Mouse (Mus musculus): ENCODE measurements at regions not wholly inside any gene's neighbourhood (a gene's known extent, or its start where the extent isn't known, plus 50 kb on each side); places are given as distances from the start of the nearest gene placed in this dataset.

GRCm38 (mm10) chrX:98375437-98375836, 226.9 kb downstream of the Ar start:
- no peak overlapping the region for H3K27ac ChIP-seq (ENCODE audit: insufficient read depth, low read length)
- no peak overlapping the region for H3K4me3 ChIP-seq (ENCODE audit: insufficient read depth, low read length)
- no peaks in the 10 kb centered on the region; the same call in 1 of the 2 replicates for H3K4me1 ChIP-seq (ENCODE audit: control insufficient read depth, insufficient read depth, low read length)
- TF ChIP-seq POLR2A (IDR thresholded peaks at IDR 0.05; ENCODE audit: low read depth, low read length): no peak
- TF ChIP-seq CTCF (IDR thresholded peaks at IDR 0.05; ENCODE audit: borderline replicate concordance, insufficient read depth, low read length): no peak

- TF ChIP-seq POLR2A (IDR thresholded peaks at IDR 0.05; ENCODE audit: low read depth, low read length) (no peak), CTCF (IDR thresholded peaks at IDR 0.05; ENCODE audit: borderline replicate concordance, insufficient read depth, low read length) (no peak)
- peak overlapping the region; percentile 90 for H3K27ac ChIP-seq (ENCODE audit: insufficient read depth, low read length)
- no peak overlapping the region for H3K4me3 ChIP-seq (ENCODE audit: insufficient read depth, low read length)
- no peaks in the 10 kb centered on the region; the same call in 1 of the 2 replicates for H3K4me1 ChIP-seq (ENCODE audit: control insufficient read depth, insufficient read depth, low read length)
Observed at GRCm38 (mm10) chrX:98380247-98380905, 231.8 kb downstream of the Ar start.

GRCm38 (mm10) chrX:98384017-98384416, 235.4 kb downstream of the Ar start:
- H3K4me3 ChIP-seq (ENCODE audit: insufficient read depth, low read length): no peak overlapping the region
- no peaks in the 10 kb centered on the region; the same call in 1 of the 2 replicates for H3K4me1 ChIP-seq (ENCODE audit: control insufficient read depth, insufficient read depth, low read length)
- H3K27ac ChIP-seq (ENCODE audit: insufficient read depth, low read length): no peak overlapping the region
- no peak for TF ChIP-seq CTCF (IDR thresholded peaks at IDR 0.05; ENCODE audit: borderline replicate concordance, insufficient read depth, low read length)
- no peak for TF ChIP-seq POLR2A (IDR thresholded peaks at IDR 0.05; ENCODE audit: low read depth, low read length)

GRCm38 (mm10) chrX:98392376-98392775, 243.8 kb downstream of the Ar start:
- no peak overlapping the region for H3K27ac ChIP-seq (ENCODE audit: insufficient read depth, low read length)
- TF ChIP-seq CTCF (IDR thresholded peaks at IDR 0.05; ENCODE audit: borderline replicate concordance, insufficient read depth, low read length): no peak
- TF ChIP-seq POLR2A (IDR thresholded peaks at IDR 0.05; ENCODE audit: low read depth, low read length): no peak
- no peaks in the 10 kb centered on the region for H3K4me1 ChIP-seq (ENCODE audit: control insufficient read depth, insufficient read depth, low read length)
- H3K4me3 ChIP-seq (ENCODE audit: insufficient read depth, low read length): no peak overlapping the region

GRCm38 (mm10) chrX:98409090-98409489, 260.5 kb downstream of the Ar start:
- Histone ChIP-seq H3K4me1 (ENCODE audit: control insufficient read depth, insufficient read depth, low read length) (no peaks in the 10 kb centered on the region), H3K4me3 (ENCODE audit: insufficient read depth, low read length) (no peak overlapping the region), H3K27ac (ENCODE audit: insufficient read depth, low read length) (no peak overlapping the region)
- TF ChIP-seq POLR2A (IDR thresholded peaks at IDR 0.05; ENCODE audit: low read depth, low read length) (no peak), CTCF (IDR thresholded peaks at IDR 0.05; ENCODE audit: borderline replicate concordance, insufficient read depth, low read length) (no peak)

GRCm38 (mm10) chrX:98419437-98419836, 270.9 kb downstream of the Ar start:
- no peak overlapping the region for H3K4me3 ChIP-seq (ENCODE audit: insufficient read depth, low read length)
- no peaks in the 10 kb centered on the region for H3K4me1 ChIP-seq (ENCODE audit: control insufficient read depth, insufficient read depth, low read length)
- H3K27ac ChIP-seq (ENCODE audit: insufficient read depth, low read length): no peak overlapping the region
- TF ChIP-seq POLR2A (IDR thresholded peaks at IDR 0.05; ENCODE audit: low read depth, low read length): no peak
- TF ChIP-seq CTCF (IDR thresholded peaks at IDR 0.05; ENCODE audit: borderline replicate concordance, insufficient read depth, low read length): no peak

- no peak overlapping the region for H3K27ac ChIP-seq (ENCODE audit: insufficient read depth, low read length)
- no peak overlapping the region for H3K4me3 ChIP-seq (ENCODE audit: insufficient read depth, low read length)
- no peak for TF ChIP-seq POLR2A (IDR thresholded peaks at IDR 0.05; ENCODE audit: low read depth, low read length)
- TF ChIP-seq CTCF (IDR thresholded peaks at IDR 0.05; ENCODE audit: borderline replicate concordance, insufficient read depth, low read length): no peak
- H3K4me1 ChIP-seq (ENCODE audit: control insufficient read depth, insufficient read depth, low read length): no peaks in the 10 kb centered on the region
Observed at GRCm38 (mm10) chrX:98452026-98452425, 303.5 kb downstream of the Ar start.

- Histone ChIP-seq H3K4me1 (ENCODE audit: control insufficient read depth, insufficient read depth, low read length) (no peaks in the 10 kb centered on the region), H3K4me3 (ENCODE audit: insufficient read depth, low read length) (no peak overlapping the region), H3K27ac (ENCODE audit: insufficient read depth, low read length) (no peak overlapping the region)
- TF ChIP-seq POLR2A (IDR thresholded peaks at IDR 0.05; ENCODE audit: low read depth, low read length) (no peak), CTCF (IDR thresholded peaks at IDR 0.05; ENCODE audit: borderline replicate concordance, insufficient read depth, low read length) (no peak)
Observed at GRCm38 (mm10) chrX:98476473-98477254, 328.1 kb downstream of the Ar start.

Data from embryonic fibroblast, embryonic 13.5 days (primary cell).